Mouse (Mus musculus) layer of hippocampus, postnatal 10 days (tissue): Measurements from ENCODE around the gene Senp3. TPM values are rescaled to one million over a fixed set of nuclear protein-coding genes. Genes with fewer than 3 reads are reported as not detected.
"Not testable (repeated sequence)": the region's sequence is repeated elsewhere in the genome, so short reads cannot be mapped to it uniquely, and the experiment has no call there.

Experiments
- DNase-seq, 2 experiments: peaks; one replicate each; pipeline ENCODE4 v3.0.0; 2021; ENCODE audit warnings: low spot score in 2 of 2
- long read RNA-seq: library from polyadenylated mRNA; stranded (forward); transcript quantifications from one replicate; pipeline ENCODE4 v2.0.0, GENCODE M21; 2023
- total RNA-seq, 2 experiments: library from RNA; stranded (reverse); gene quantifications; 2 replicates each; pipeline ENCODE4 v1.2.3; 2021

The Senp3 gene
- total RNA-seq, result 10 to 100 TPM; 88.0 to 98.7 TPM
- long read RNA-seq, transcript Senp3-201 (11 exons, 2,313 nt), result major isoform, 9 of 15 reads
- long read RNA-seq, partial matches to known transcripts, result 4 of 15 reads
- long read RNA-seq, other reads (novel, unspliced or antisense), result 2 of 15 reads

GRCm38 (mm10) chr11:69681314-69682208, at the start of gene Senp3:
TSS of gene Senp3 (minus strand) at chr11:69682084.
- peak; percentile 96 to 97 for DNase-seq

- not testable (repeated sequence) for DNase-seq
Observed at GRCm38 (mm10) chr11:69731408-69731807, 49.5 kb upstream of the Senp3 start.

- peak; percentile 34 to 48 for DNase-seq
Observed at GRCm38 (mm10) chr11:69729063-69729462, 47.2 kb upstream of the Senp3 start.

- DNase-seq, result no peak
Observed at GRCm38 (mm10) chr11:69725951-69726350, 44.1 kb upstream of the Senp3 start.

- DNase-seq, result no peak
Observed at GRCm38 (mm10) chr11:69723074-69723473, 41.2 kb upstream of the Senp3 start.

- no peak for DNase-seq
Observed at GRCm38 (mm10) chr11:69720852-69721251, 39.0 kb upstream of the Senp3 start.

- DNase-seq, result no peak
Observed at GRCm38 (mm10) chr11:69719423-69719822, 37.5 kb upstream of the Senp3 start.

GRCm38 (mm10) chr11:69718661-69719060, 36.8 kb upstream of the Senp3 start:
- DNase-seq, result no peak

- DNase-seq, result no peak
Observed at GRCm38 (mm10) chr11:69716953-69717352, 35.1 kb upstream of the Senp3 start.

- no peak for DNase-seq
Observed at GRCm38 (mm10) chr11:69715929-69716328, 34.0 kb upstream of the Senp3 start.

- peak; percentile 38 to 47 for DNase-seq
Observed at GRCm38 (mm10) chr11:69715482-69715881, 33.6 kb upstream of the Senp3 start.

GRCm38 (mm10) chr11:69714636-69715329, 32.9 kb upstream of the Senp3 start:
- DNase-seq, result no peak

- no peak for DNase-seq
Observed at GRCm38 (mm10) chr11:69712954-69713672, 31.2 kb upstream of the Senp3 start.

GRCm38 (mm10) chr11:69711082-69711481, 29.2 kb upstream of the Senp3 start:
- DNase-seq, result no peak

GRCm38 (mm10) chr11:69710470-69710869, 28.6 kb upstream of the Senp3 start:
- no peak for DNase-seq

- DNase-seq, result peak in 1 of 2 experiments; percentile 21
Observed at GRCm38 (mm10) chr11:69709554-69710446, 27.9 kb upstream of the Senp3 start.

- no peak for DNase-seq
Observed at GRCm38 (mm10) chr11:69708614-69709265, 26.9 kb upstream of the Senp3 start.

- DNase-seq, result no peak
Observed at GRCm38 (mm10) chr11:69707873-69708381, 26.0 kb upstream of the Senp3 start.

- no peak for DNase-seq
Observed at GRCm38 (mm10) chr11:69707480-69707847, 25.6 kb upstream of the Senp3 start.
